Mouse (Mus musculus) C2C12 (cell line): ENCODE data around the gene Lmntd1.

ENCODE experiments used
- CEBPB ChIP-seq: IDR thresholded peaks from one replicate; pipeline ENCODE4 v1.6.1; 2011; ENCODE audit warnings: low read depth, mild to moderate bottlenecking, control low read depth, moderate library complexity
- CTCF ChIP-seq: IDR thresholded peaks from one replicate; pipeline ENCODE4 v1.5.1; 2011; ENCODE audit not compliant: control insufficient read depth, insufficient read depth, insufficient read length
- MAX ChIP-seq: IDR thresholded peaks from one replicate; pipeline ENCODE4 v1.6.1; 2011; ENCODE audit warnings: mild to moderate bottlenecking, control low read depth
- MYOG ChIP-seq: IDR thresholded peaks from one replicate; pipeline ENCODE4 v1.6.1; 2011; ENCODE audit not compliant: control insufficient read depth, insufficient read length; ENCODE audit errors: extremely low read depth

DNA sequence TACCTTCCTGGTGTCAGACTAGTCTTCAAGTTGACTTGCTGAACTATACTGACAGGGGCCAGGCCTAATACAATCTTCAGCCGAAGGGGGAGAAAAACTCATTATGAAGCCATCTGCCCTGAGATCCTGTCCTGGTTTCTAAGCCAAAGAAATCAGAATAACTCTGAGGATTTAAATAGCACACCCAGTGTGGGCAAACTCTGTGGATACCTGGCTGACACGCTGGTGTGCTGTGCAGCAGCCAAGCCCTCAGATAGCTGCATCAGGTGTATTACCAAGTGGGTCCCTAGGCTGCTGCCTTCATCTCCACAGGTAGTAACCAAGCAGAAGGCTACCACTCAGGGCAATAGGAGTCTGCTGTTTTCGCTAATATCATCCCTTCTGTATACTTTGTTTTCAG lies 1.5 kb downstream of the Lmntd1 start:
- TF ChIP-seq MAX, result no peak
- no peak for TF ChIP-seq MYOG
- no peak for TF ChIP-seq CTCF
- no peak for TF ChIP-seq CEBPB
